Mouse (Mus musculus) megakaryocyte, embryonic 14.5 days (primary cell): ENCODE results near the gene Trim65.

Experiments
- FLI1 ChIP-seq: IDR thresholded peaks from 2 replicates; pipeline ENCODE4 v1.6.1; 2012; ENCODE audit warnings: low read length, inconsistent platforms, mixed read lengths
- GATA1 ChIP-seq: IDR thresholded peaks from 3 replicates; pipeline ENCODE4 v1.6.1; 2012; ENCODE audit warnings: mixed read lengths, low read length, inconsistent platforms, borderline replicate concordance

DNA sequence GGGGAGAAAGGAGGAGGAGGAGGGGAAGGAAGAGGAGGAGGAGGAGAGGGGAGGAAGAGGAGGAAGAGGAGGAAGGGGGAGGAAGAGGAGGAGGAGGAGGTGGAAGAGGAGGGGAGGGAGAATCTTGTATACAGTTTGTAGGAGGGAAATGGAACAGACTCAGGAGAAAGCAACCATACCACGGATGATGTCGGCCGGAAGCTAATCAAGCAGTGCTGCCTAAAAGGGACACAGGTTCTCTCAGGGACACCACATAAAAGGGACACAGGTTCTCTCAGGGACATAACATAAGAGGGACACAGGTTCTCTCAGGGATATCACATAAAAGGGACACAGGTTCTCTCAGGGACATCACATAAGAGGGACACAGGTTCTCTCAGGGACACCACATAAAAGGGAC lies 38.3 kb upstream of the Trim65 start:
- TF ChIP-seq GATA1 (no peak), FLI1 (no peak)
